Mouse (Mus musculus) cerebellum, adult 2 months (tissue): ENCODE measurements at regions not wholly inside any gene's neighbourhood (a gene's known extent, or its start where the extent isn't known, plus 50 kb on each side); places are given as distances from the start of the nearest gene placed in this dataset.
"Not testable (repeated sequence)": the region's sequence is repeated elsewhere in the genome, so short reads cannot be mapped to it uniquely, and the experiment has no call there.

ENCODE experiments used
- CTCF ChIP-seq: fragments of 200-500 bp; IDR thresholded peaks from 2 replicates; pipeline ENCODE4 v1.5.1; 2011; ENCODE audit warnings: low read depth, mild to moderate bottlenecking, control low read depth, low read length, moderate library complexity, borderline replicate concordance; ENCODE audit not compliant: insufficient read depth
- POLR2A ChIP-seq: fragments of 200-500 bp; IDR thresholded peaks from 2 replicates; pipeline ENCODE4 v1.6.1; 2011; ENCODE audit warnings: low read length, control low read depth, borderline replicate concordance; ENCODE audit not compliant: insufficient read depth

- TF ChIP-seq POLR2A, CTCF: not testable (repeated sequence)
Measured at GRCm38 (mm10) chr5:134844216-134844615, 62.3 kb downstream of the Tmem270 start.
